42 mouse cellular contexts compared by ENCODE assay signal in genomic region chr3:138369546-138369945, GRCm38 (mm10). TPM values are rescaled to one million over a fixed set of nuclear protein-coding genes. Genes with fewer than 3 reads are reported as not detected.
"Had no signal": no experiment of that assay in that cellular context is flagged by ENCODE, and none has a peak within 500 bp of the region (broad histone marks: within the 10 kb centered on the region; RNA-seq: fewer than 3 reads in every experiment).

No protein-coding gene starts in this region.

- H3K4me1 ChIP-seq: hindbrain, embryonic 13.5 days; hindbrain, embryonic 15.5 days; kidney, embryonic 15.5 days; limb, embryonic 13.5 days; limb, embryonic 15.5 days; liver, embryonic 12.5 days had no signal

- DNase-seq: gastrocnemius, adult 2 months; gastrocnemius, postnatal 10 days; gastrocnemius, postnatal 25 days; heart, adult 18-20 months; heart, postnatal 10 days; heart, postnatal 36 days; kidney, adult 11 months; kidney, adult 8-10 months; kidney, postnatal 14 days; layer of hippocampus, adult 9-11 months; layer of hippocampus, postnatal 36 days; left cerebral cortex, postnatal 4 days; lung, adult 18-20 months had no signal

- H3K27me3 ChIP-seq: heart, embryonic 12.5 days; hindbrain, embryonic 13.5 days; hindbrain, embryonic 15.5 days; kidney, embryonic 15.5 days; limb, embryonic 13.5 days; limb, embryonic 15.5 days; liver, embryonic 12.5 days had no signal

- H3K27ac ChIP-seq: gastrocnemius, adult 2 months; heart, embryonic 10.5 days; hindbrain, embryonic 13.5 days; hindbrain, embryonic 15.5 days; hindbrain, postnatal 0 days; kidney, embryonic 15.5 days; limb, embryonic 13.5 days; limb, embryonic 15.5 days; liver, embryonic 12.5 days; liver, embryonic 14.5 days had no signal

- H3K4me3 ChIP-seq: gastrocnemius, adult 2 months; heart, embryonic 10.5 days; heart, embryonic 12.5 days; hindbrain, embryonic 13.5 days; hindbrain, embryonic 15.5 days; kidney, embryonic 15.5 days; limb, embryonic 13.5 days; limb, embryonic 15.5 days; liver, embryonic 12.5 days had no signal

- H3K36me3 ChIP-seq: heart, embryonic 10.5 days; heart, embryonic 12.5 days; hindbrain, embryonic 13.5 days; hindbrain, embryonic 15.5 days; kidney, embryonic 15.5 days; limb, embryonic 13.5 days; limb, embryonic 15.5 days; liver, embryonic 12.5 days had no signal

RNA-seq across cellular contexts. Expression of gene Adh6b, which starts 28.0 kb away (rescaled TPM):
- total RNA-seq: gastrocnemius, adult 2 months; gastrocnemius, postnatal 25 days; granulocyte monocyte progenitor cell, adult 5-6 weeks; hematopoietic stem cell, adult 5-6 weeks; layer of hippocampus, adult 8-10 months; layer of hippocampus, postnatal 14 days; layer of hippocampus, postnatal 36 days; left cerebral cortex, adult 18-20 months; left cerebral cortex, adult 8-10 months; left cerebral cortex, postnatal 10 days; left cerebral cortex, postnatal 25 days had no signal
- polyA plus RNA-seq: frontal cortex, adult 2 months; hindbrain, embryonic 15.5 days; intestine, embryonic 14.5 days; large intestine, adult 2 months had no signal

RNA-seq across cellular contexts. Expression of gene Adh4, which starts 45.7 kb away (rescaled TPM):
- total RNA-seq: gastrocnemius, adult 2 months; gastrocnemius, postnatal 10 days; gastrocnemius, postnatal 25 days; gastrocnemius, postnatal 4 days; granulocyte monocyte progenitor cell, adult 5-6 weeks; heart, adult 18-20 months; heart, adult 8-10 months; heart, postnatal 10 days; heart, postnatal 36 days; hematopoietic stem cell, adult 5-6 weeks; hindbrain, postnatal 0 days; layer of hippocampus, adult 18-20 months; layer of hippocampus, adult 8-10 months; layer of hippocampus, postnatal 14 days; layer of hippocampus, postnatal 36 days; left cerebral cortex, adult 18-20 months; left cerebral cortex, adult 8-10 months; left cerebral cortex, postnatal 10 days; left cerebral cortex, postnatal 25 days; left cerebral cortex, postnatal 4 days had no signal
- polyA plus RNA-seq: frontal cortex, adult 2 months; heart, embryonic 10.5 days; heart, embryonic 12.5 days; heart, embryonic 14.5 days; heart, embryonic 16.5 days; hindbrain, embryonic 11.5 days; hindbrain, embryonic 13.5 days; hindbrain, embryonic 15.5 days; hindbrain, postnatal 0 days; intestine, embryonic 14.5 days; kidney, embryonic 15.5 days; limb, embryonic 11.5 days; limb, embryonic 13.5 days; liver, embryonic 12.5 days had no signal

RNA-seq across cellular contexts. Expression of gene Adh6a, which starts 56.5 kb away (rescaled TPM):
- total RNA-seq: gastrocnemius, adult 2 months; gastrocnemius, postnatal 10 days; gastrocnemius, postnatal 25 days; gastrocnemius, postnatal 4 days; granulocyte monocyte progenitor cell, adult 5-6 weeks; heart, adult 18-20 months; heart, adult 8-10 months; heart, postnatal 10 days; heart, postnatal 36 days; hematopoietic stem cell, adult 5-6 weeks; hindbrain, postnatal 0 days; layer of hippocampus, adult 18-20 months; layer of hippocampus, adult 8-10 months; layer of hippocampus, postnatal 14 days; layer of hippocampus, postnatal 36 days; left cerebral cortex, adult 18-20 months; left cerebral cortex, adult 8-10 months; left cerebral cortex, postnatal 10 days; left cerebral cortex, postnatal 25 days; left cerebral cortex, postnatal 4 days had no signal
- polyA plus RNA-seq: frontal cortex, adult 2 months; heart, embryonic 10.5 days; heart, embryonic 12.5 days; heart, embryonic 14.5 days; heart, embryonic 16.5 days; hindbrain, embryonic 11.5 days; hindbrain, embryonic 13.5 days; hindbrain, embryonic 15.5 days; hindbrain, postnatal 0 days; kidney, embryonic 15.5 days; limb, embryonic 11.5 days; limb, embryonic 13.5 days; liver, embryonic 12.5 days; liver, embryonic 14.5 days; liver, embryonic 16.5 days had no signal
